Mouse (Mus musculus) adrenal gland, postnatal 14 days (tissue): ENCODE measurements around the gene Apon. TPM values are rescaled to one million over a fixed set of nuclear protein-coding genes. Genes with fewer than 3 reads are reported as not detected.
A peak's percentile ranks its signal among the peaks of the same experiment; 100 is the strongest.
"Not testable (repeated sequence)": the region's sequence is repeated elsewhere in the genome, so short reads cannot be mapped to it uniquely, and the experiment has no call there.

Experiments
- DNase-seq: peaks from one replicate; pipeline ENCODE4 v3.0.0; 2021; ENCODE audit warnings: mixed read lengths
- long read RNA-seq, 2 experiments: library from polyadenylated mRNA; stranded (forward); transcript quantifications; one replicate each; pipeline ENCODE4 v2.0.0; 2021
- total RNA-seq: library from RNA; stranded (reverse); gene quantifications from 2 replicates; pipeline ENCODE4 v1.2.3, GENCODE M21; 2021

The Apon gene
- 2.0 and 46.2 TPM in 2 replicates for total RNA-seq
- long read RNA-seq, experiment 1 = 0 reads
- long read RNA-seq, experiment 2, transcript Apon-201 (2 exons, 1,397 nt) = minor isoform, 6 of 16 reads
- long read RNA-seq, experiment 2, transcript Apon-202 (1 exons, 1,747 nt) = major isoform, 10 of 16 reads
- long read RNA-seq, experiment 2, partial matches to known transcripts = 0 of 16 reads
- long read RNA-seq, experiment 2, other reads (novel, unspliced or antisense) = 0 of 16 reads

DNA sequence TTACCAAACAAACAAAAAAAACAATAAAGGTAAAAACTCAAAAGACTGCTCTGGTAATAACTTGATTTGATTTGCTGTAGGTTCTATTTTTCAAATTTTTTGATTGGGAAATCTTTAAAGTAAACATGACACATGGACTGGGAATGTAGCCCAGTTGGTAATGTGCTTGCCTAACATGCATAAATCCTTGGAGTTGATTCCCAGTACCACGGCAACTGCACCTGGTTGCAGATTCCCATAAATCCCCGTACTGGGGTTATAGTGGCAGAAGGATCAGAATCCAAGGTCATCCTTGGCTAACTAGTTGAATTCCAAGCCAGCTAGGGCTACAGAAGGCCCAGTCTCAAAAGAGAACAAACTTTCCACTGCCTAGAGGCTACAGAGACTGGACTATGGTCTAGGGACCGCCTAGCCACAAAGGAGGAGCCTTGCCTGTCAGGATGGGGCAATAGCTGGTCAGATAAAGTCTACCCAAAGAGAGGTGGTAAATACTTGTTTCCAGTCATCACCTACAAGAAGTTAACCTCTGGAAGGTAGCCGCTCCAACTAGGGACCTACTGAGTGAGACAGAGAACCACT, at the start of gene Apon:
Gene Apon, plus strand, starts transcription at position 420 of the 579 bp plus-strand sequence.
- DNase-seq = peak; percentile 46

DNA sequence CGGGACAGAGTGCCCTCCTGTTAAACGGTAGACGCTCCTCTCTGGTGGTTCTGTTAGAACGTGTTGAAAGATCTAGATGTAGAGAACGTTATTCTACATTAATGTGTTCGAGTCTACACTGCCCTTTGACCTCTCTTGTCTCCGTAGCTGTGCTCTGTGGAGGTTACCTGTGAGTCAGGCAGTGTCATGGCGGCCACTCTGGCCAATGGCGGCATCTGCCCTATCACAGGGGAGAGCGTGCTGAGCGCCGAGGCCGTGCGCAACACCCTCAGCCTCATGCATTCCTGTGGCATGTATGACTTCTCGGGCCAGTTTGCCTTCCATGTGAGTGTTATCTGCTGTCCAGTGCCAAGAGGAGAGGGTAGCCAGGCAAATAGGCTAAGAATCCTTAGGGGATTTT, 49.0 kb upstream of the Apon start:
- DNase-seq = no peak

DNA sequence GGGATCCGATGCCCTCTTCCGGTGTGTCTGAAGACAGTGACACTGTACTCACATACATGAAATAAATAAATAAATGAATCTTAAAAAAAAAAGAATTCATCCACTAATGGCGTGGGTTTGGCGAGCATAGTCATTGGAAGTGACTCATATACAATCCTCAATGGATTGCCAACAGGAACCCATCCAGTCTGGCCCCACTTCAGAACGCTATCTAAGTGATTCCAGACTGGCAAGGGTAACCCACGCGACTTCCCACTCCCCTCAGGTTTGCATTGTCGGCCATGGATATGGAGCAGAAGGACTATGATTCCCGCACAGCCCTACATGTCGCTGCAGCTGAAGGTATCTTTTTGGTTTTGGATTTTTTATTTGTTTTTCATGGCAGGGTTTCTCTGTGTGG, 45.6 kb upstream of the Apon start:
- DNase-seq = no peak

DNA sequence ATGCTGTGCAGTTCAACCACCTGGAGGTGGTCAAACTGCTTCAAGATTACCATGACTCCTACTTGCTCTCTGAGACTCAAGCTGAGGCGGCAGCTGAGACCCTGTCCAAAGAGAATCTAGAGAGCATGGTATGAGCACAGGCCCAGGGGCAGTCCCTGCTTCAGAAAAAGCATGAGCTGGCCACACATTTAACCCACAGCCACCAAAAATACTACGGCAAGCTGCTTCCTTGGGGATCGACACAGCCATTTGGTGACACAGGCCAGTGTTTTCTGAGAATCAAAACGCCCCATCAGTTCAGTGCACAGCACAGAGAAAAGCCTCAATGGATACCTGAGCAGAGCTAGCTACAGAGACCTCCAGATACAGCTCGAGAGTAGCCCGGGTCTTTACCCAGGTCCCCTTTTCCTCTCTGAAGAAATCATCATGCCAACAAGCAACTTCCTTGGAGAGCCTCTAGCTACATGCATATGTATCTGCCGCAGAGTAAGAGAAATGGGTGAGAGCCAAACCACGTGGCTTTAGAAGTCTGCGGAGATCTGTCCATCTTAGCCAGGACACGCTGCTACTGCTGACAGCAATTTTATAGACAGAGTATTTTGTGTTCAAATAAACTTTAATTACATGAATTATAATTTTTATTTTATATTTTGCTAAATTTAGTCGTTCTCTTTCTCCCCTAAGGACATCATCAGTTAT, 44.4 kb upstream of the Apon start:
- no peak for DNase-seq

DNA sequence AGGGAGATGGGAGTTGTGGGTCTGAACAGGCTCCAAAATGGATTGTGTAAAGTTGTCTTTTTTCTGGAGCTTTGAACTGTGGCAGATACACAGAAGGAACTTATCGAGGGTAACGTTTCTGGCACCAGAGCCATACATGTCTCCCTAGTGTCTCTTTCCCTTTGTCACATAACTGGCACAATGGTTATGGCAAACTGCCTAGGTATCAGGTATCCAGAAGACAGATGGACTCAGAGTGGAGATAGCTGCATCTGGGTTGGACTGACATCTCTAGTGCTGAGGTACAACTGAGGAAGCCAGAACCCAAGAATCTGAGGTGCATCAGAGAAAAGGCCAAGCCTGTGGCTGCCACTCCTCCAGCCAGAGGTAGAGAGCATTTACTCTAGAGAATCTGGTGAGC, 43.8 kb upstream of the Apon start:
- no peak for DNase-seq

DNA sequence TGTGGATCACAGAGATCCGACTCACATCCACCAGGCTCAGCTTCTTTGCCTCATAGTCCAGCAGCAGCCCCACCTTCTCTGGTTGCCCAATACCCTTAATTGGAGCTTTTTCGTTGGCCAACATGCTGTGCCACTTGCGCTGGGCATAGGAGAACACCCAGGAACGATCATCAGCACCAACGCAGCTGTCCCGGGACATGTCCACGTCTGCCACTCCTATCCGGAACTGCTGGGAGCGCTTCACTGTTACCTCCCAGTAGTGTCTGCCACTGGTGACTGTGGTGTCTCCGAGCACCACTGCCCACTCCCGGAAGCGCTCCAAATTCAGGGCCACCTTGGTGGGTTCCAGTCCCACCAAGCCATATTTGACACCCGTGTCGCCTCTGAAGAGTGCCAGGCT, 42.9 kb upstream of the Apon start:
- peak; percentile 45 for DNase-seq

DNA sequence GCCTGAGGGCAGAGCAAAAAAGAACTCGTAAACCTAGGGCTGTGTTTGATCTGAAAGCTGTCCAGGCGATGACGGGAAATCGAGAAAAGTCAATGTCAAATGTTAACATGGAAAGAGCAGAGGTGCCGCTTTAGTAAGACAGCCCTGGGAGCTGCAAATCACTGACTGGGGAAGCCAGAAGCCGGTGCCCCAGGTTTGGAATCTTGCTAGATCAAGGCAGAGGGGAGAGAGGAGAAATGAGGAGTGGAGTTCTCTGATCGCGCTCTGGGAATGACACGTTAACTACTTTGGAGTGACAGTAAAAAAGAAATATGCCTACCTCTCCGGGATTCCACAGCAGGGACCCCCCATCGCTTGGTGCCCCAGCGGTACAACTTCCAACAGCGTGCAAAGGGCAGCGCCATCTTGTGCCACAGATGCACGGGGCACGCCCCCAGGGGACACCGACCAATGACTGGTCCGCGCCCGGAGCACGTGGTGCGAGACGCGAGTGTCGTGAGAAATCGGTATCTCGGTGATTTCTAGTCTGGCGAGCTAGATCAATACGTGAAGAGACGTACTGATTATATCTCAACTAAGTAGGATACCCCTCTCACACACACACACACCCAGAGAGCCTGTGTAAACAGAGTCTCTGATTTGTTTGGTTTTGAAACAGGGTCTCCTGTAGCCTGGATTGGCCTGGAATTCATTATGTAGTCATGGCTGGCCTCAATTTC, 42.3 kb upstream of the Apon start, which contains the start of gene Spryd4:
Gene Spryd4, minus strand, starts transcription at position 418 of the 719 bp plus-strand sequence.
- peak; percentile 96 for DNase-seq

DNA sequence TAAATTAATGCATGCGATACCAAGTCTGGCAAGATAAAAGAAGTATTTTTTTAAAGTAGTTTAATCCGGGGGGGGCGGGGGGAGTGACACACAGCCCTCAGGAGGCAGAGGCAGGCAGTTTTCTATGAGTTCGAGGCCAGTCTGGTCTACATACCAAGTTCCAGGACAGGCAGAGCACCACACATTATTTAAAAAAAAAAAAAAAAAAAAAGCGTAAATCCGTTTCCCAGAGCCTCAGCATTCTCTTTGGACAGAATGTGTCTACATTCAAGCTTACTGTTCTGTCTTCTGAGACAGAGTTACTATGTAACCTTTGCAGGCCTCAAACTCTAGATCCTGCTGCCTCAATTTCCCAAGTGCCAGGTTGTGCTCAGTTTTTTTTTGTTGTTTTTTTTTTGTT, 41.7 kb upstream of the Apon start:
- DNase-seq = no peak

DNA sequence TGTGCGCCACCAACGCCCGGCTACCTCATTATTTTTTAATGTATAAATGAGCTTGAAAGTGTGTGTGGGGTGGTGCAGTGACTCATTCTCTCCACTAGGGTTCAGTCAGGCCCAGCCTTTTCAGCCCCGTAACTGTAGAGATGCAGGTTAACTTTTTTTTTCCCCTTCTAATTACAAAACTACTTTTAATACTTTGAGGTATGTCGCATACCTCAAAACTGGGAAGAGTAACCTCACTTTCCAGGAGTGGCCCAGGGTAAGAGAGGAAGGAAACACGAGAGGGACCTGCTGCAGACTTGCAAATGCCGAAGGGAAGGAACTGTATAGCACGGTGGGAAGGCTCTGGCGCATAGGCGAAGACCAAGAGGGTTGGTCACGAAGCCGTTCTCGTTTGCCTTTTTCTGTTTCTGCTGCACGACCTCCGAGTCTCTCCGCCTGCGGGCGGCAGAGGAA, 41.0 kb upstream of the Apon start:
- DNase-seq = peak; percentile 68

DNA sequence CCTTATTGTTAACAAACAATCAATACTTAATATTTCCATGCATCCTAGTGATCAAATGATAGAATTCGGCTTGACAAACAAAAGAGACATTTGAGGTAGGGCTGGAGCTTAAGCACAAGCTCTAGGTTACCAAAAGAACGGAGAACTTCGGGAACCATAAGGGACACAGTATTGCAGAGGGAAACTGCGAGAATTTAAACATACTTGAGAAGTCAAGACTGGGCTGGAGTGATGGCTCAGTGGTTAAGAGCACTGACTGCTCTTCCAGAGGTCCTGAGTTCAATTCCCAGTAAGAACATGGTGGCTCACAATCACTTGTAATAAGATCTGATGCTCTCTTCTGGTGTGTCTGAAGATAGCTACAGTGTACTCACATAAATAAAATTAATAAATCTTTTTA, 39.8 kb upstream of the Apon start:
- not testable (repeated sequence) for DNase-seq

DNA sequence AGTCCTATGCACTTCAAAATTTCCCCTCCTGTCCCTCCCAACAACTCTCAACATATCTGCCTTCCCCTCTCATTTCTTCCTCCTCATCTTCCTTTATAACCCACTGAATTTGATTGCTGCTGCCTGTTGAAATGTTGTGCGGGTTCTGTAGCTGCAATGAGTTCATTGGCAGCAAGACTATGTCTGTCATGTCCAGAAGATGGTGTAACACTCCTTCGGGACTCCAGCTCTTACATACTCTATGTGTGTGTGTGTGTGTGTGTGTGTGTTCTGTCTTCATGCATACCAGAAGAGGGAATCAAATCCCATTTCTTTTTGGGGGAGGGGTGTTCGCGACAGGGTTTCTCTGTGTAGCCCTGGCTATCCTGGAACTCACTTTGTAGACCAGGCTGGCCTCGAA, 38.9 kb upstream of the Apon start:
- DNase-seq = no peak

DNA sequence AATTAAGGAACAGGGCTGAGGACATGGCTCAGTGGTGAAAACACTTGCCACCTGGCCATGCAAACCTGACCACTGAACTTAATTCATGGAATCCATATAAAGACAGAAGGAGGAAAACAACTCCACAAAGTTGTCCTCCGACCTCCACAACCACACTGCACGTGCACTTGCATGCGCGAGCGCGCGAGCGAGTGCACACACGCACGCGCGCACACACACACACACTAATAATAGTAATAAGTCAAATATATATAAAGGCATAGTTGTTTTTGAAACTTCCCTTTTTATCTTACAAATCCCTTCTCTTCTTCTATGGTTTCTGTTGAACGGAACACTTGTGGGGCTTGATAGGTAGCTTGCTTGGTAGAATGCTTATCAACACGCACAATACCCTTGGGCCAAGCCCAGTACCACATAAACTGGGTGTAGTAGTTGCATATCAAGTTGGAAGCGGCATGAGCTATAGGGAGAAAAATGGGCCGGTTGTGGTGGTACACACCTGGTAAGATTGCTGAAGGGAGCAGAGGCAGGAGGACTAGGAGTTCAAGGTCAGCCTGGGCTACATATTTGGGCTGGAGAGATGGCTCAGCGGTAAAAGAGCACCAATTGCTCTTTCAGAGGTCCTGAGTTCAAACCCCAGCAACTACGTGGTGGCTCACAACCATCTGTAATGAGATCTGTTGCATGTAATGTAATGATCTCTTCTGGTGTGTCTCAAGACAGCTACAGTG, 35.3 kb upstream of the Apon start:
- DNase-seq = no peak

DNA sequence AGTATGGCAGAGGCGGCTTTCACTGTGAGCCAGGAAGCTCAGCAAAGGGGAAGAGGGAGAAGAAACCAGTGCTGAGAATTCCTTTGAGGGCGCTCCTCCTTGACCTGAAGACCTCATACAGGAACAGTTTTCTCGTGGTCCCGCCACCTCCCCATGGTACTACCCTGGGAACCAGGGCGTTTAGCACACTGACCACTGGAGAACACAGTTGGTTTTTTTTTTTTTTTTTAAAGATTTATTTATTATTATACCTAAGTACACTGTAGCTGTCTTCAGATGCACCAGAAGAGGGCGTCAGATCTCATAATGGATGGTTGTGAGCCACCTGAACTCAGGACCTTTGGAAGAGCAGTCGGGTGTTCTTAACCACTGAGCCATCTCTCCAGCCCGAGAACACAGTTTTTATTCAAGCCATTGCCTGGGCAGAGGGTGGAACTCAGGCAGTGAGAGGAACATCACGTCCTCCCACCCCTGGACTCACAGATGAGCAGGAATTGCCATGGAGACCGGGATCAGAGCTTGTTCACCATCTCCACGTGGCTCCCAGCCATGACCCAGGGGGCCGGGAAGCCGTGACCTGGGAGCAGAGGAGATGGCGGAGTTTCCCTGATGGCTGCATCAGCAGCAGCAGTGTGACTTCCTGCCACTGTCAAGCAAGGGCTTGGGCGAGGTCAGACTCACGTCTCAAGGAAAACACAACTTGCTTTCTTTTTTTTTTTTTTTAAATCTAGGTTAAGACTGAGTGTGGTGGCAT, 32.2 kb upstream of the Apon start:
- peak; percentile 39 for DNase-seq

DNA sequence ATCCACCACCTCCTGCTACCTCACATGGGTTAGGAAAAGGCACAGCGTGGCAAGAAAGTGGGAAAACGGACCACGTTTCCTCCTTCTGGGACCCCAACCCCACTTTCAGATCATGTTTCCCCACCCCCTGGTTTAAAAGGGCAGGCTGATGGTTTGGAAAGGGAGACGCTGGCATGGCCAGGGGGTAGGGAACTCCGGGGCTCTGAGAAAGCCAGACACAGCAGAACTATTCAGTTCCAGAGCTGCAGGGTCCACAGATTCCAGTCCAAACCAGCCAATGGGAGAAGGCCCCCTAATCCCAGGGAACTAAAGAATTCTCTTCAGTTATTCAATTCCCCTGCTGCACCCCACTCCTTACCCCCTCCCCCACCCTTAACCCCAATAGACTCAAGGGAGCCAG, 28.8 kb upstream of the Apon start:
- no peak for DNase-seq

DNA sequence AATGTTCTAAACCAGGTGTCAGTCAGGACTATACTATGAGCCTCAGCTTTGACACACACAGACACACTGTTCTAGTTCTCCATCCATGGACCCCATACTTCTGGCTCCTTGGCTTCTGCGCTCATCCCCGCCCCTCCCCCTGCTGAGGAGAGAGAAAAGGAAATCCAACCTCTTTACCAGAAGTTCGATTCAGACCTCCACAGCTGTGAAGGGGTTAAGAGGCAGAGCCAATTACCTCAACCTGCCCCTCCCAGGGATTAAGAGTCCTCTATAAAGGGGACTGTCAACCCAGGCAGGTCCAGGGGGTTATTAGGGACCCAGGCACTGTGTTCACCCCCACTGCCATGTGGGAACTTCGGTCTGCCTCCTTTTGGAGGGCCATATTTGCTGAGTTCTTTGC, 28.4 kb upstream of the Apon start, which contains the start of gene Mip:
Gene Mip, plus strand, starts transcription at position 301 of the 400 bp plus-strand sequence.
- no peak for DNase-seq

DNA sequence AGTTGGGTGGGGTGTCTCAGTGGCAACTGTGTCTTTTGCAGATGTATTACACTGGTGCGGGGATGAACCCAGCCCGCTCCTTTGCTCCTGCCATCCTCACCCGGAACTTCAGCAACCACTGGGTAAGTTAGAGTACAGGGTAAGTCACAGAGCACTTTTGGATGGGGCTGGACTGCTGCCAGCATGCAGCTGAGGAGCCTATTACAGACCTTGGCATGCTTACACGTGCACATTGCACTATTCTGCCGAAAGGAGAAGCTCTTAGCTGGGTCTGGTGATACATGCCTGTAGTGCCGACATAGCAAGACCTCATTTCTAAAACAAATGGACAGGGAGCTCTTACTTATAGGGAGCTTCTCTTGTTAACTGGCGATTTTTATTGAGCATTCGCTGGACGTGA, 26.3 kb upstream of the Apon start:
- DNase-seq = no peak

DNA sequence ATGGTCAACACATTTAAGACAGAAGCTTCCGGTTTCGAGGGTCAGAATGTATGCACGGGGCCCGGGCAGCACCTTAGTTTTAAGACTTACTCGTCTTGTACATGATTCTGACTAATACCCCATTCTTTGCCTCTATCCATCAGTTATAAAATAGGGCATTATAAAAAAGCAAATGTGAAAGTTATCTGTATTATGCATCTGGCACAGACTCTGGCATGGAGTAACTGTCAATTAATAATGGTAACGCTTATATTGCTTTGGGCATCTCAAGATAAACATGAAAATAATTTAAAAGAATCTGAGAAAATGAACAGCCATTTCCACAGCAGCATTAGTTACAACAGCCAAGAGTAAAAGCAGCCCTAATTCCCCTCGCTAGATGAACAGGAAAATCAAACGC, 25.9 kb upstream of the Apon start:
- no peak for DNase-seq

DNA sequence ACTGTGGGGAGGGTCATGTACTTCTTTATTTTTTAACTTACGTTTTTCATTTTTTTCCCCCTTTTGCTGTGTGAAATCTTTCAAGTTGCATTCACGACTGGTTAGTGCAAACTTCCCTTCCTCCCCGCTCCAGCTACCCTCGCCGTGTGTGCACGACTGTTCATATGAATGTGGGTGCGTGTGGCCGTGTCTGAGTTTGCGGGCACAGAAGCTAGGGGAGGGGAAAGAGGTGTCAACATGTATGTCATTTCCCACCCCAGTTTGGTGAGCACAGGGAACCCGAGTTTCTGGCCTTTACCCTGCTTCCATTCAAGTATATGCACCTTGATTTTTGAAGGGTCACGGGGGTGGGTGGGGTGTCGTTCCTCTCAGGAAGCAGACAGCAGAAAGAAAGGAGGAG, 23.3 kb upstream of the Apon start:
- no peak for DNase-seq

DNA sequence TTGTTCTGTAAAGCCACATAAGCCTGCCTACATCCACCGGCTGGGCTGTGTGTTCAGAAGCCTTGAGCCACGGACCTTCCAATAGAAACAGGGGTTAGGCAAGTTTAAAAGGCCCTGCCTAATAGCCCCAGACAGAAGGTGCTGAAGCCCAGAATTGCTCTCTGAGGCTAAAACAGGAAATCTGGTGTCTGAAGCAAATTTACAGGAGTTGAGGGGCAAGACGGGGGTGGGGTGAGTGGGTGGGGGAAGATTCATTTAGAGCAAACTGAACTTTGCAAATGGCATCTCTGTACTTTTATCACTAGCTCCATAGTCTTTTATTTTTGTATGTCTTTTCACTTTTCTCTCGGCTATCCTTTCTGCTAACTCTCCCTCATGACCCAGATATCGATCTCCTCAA, 22.8 kb upstream of the Apon start:
- no peak for DNase-seq

DNA sequence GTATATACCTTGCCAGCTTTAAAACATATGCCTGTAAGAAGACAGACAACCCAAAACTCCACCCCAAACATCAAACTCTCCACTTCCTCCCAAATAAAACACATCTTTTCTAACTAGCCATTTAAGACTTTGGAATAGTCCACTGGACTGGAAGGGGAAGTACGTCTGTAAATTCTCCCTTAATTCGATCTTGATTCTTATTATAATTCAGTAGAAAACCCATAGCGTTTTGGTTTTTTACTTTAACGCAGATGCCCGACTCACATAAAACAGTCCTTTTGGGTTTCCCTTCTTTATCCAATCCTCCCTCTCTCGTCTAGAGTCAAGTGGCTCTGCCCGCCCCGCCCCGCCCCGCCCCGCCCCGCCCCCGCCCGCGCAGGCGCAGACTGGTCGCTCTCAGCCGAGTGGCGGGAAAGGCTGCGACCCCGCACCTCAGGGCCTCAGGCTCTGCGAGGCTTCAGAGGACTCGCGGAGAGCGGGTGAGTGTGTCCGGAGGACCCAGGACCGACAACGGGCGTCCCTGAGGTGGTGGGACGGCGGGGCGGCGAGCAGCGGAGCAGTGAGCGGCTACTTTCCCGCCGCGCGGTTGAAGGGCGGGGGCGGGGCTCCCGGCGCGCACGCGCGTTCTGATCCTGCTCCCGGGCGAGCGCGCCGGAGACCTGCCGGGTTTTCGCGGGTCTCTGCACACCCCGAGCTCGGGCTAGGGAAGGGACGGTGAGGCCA, 22.0 kb upstream of the Apon start, which contains the start of gene Timeless:
Gene Timeless, plus strand, starts transcription at position 369 of the 723 bp plus-strand sequence.
- peak; percentile 92 for DNase-seq
